Mouse (Mus musculus) lung, postnatal 0 days (tissue): Measurements from ENCODE around the gene Tanc1.

ENCODE experiments used
- CTCF ChIP-seq: IDR thresholded peaks from 2 replicates; pipeline ENCODE4 v1.5.1; 2016; ENCODE audit warnings: antibody characterized with exemption, mild to moderate bottlenecking
- EP300 ChIP-seq: IDR thresholded peaks from 2 replicates; pipeline ENCODE4 v1.6.1; 2016; ENCODE audit warnings: antibody characterized with exemption, mild to moderate bottlenecking, control low read depth

DNA sequence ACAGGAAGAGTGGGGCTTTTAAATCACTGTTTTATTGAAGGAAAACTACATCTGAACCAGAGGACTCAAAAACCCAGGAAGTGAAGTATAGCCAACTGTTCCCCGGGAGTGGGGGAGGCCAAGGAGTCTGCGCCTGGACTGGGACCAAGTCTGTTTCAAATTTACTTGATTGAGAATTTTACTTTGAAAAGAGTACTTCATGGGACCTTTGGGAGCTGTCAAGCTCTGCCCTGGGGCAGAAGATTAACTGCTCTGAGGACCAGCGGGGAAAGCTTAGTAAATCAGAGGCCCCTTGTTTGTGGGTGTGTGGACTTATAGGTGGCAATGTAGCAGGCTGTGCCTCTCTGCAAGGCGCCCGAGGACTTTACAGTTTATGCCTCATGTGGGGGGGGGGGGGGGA is 49.1 kb upstream of the Tanc1 start:
- TF ChIP-seq CTCF (no peak), EP300 (no peak)
